ENCODE assay signal across 21 mouse cellular contexts in genomic region chr12:108168909-108169308, GRCm38 (mm10). TPM values are rescaled to one million over a fixed set of nuclear protein-coding genes. Genes with fewer than 3 reads are reported as not detected.
DNase-seq lines count a peak whose midpoint lies in the region; ATAC-seq and TF ChIP-seq lines count a peak whose summit lies in the region.
"Had no signal": no experiment of that assay in that cellular context is flagged by ENCODE, and none has a peak within 500 bp of the region (broad histone marks: within the 10 kb centered on the region; RNA-seq: fewer than 3 reads in every experiment).

No protein-coding gene starts in this region.

- peaks cover 13% of the 10 kb centered on the region for H3K4me1 ChIP-seq in lung, embryonic 14.5 days (ENCODE audit: insufficient read depth)

- peaks cover 8% of the 10 kb centered on the region; the same call in 1 of the 2 replicates for H3K36me3 ChIP-seq in lung, embryonic 14.5 days (ENCODE audit: insufficient read depth)
- H3K36me3 ChIP-seq: forebrain, embryonic 12.5 days had no signal

- H3K9me3 ChIP-seq in lung, embryonic 14.5 days (ENCODE audit: low read depth, low read length): no peaks in the 10 kb centered on the region
- H3K9me3 ChIP-seq: embryonic facial prominence, embryonic 10.5 days; embryonic facial prominence, embryonic 12.5 days; forebrain, embryonic 10.5 days; forebrain, embryonic 12.5 days had no signal

- no peak overlapping the region for H3K4me3 ChIP-seq in lung, embryonic 14.5 days (ENCODE audit: low read depth, low read length)
- H3K4me3 ChIP-seq: embryonic facial prominence, embryonic 10.5 days; embryonic facial prominence, embryonic 12.5 days; forebrain, embryonic 10.5 days; forebrain, embryonic 12.5 days had no signal

- H3K4me2 ChIP-seq in lung, embryonic 14.5 days: no peak overlapping the region
- H3K4me2 ChIP-seq: embryonic facial prominence, embryonic 12.5 days; forebrain, embryonic 12.5 days had no signal

- peak; percentile 28 for DNase-seq in lung, embryonic 14.5 days
- DNase-seq in lung, postnatal 25 days (ENCODE audit: low spot score): no peak
- DNase-seq in neural tube, embryonic 10.5 days (ENCODE audit: extremely low spot score, low spot score): no peak
- DNase-seq: adrenal gland, adult 2 months; adrenal gland, postnatal 10 days; adrenal gland, postnatal 25 days; cerebellum, adult 11 months; cerebellum, adult 18-20 months; cerebellum, adult 8-10 months; cerebellum, adult 9-11 months; cerebellum, postnatal 14 days; cerebellum, postnatal 36 days; forebrain, postnatal 0 days had no signal

- no peak for TF ChIP-seq CTCF in lung, embryonic 14.5 days (IDR thresholded peaks at IDR 0.05; ENCODE audit: low read depth)

- no peaks in the 10 kb centered on the region for H3K27me3 ChIP-seq in lung, embryonic 14.5 days (ENCODE audit: insufficient read depth, low read length)
- H3K27me3 ChIP-seq: embryonic facial prominence, embryonic 12.5 days; forebrain, embryonic 12.5 days had no signal

- 54% methylated on average over 3 of the region's 3 CpGs for WGBS in lung, embryonic 14.5 days

- H3K9ac ChIP-seq in lung, embryonic 14.5 days: no peak overlapping the region
- H3K9ac ChIP-seq: embryonic facial prominence, embryonic 12.5 days; forebrain, embryonic 12.5 days; forebrain, postnatal 0 days had no signal

- no peak overlapping the region for H3K27ac ChIP-seq in lung, embryonic 14.5 days (ENCODE audit: low read depth)
- H3K27ac ChIP-seq: embryonic facial prominence, embryonic 10.5 days; embryonic facial prominence, embryonic 12.5 days; forebrain, embryonic 10.5 days; forebrain, embryonic 12.5 days had no signal

- no peak for ATAC-seq in lung, embryonic 14.5 days (ENCODE audit: insufficient read depth)
- peak; percentile 70 for ATAC-seq in granulocyte monocyte progenitor cell, adult 5-6 weeks (replicated peaks; ENCODE audit: poor library complexity, severe bottlenecking)
- peak; percentile 50 for ATAC-seq in megakaryocyte progenitor cell, adult 5-6 weeks (replicated peaks; ENCODE audit: poor library complexity)
- ATAC-seq in erythroid progenitor cell, adult 5-6 weeks (replicated peaks; ENCODE audit: low FRiP score, poor library complexity, severe bottlenecking): no peak
- ATAC-seq: forebrain, embryonic 14.5 days; forebrain, postnatal 0 days had no signal

RNA-seq across cellular contexts. Expression of gene Setd3, which starts 10.2 kb away (rescaled TPM):
- polyA plus RNA-seq in lung, embryonic 14.5 days (2014; fragmentation: Nextera tagmentation; extraction: Ambion mirVana): 68.8 and 69.6 TPM in 2 replicates
- total RNA-seq in granulocyte monocyte progenitor cell, adult 5-6 weeks (2014; fragmentation: Nextera tagmentation): 52.4 and 54.4 TPM in 2 replicates
- 72.8 and 78.1 TPM in 2 replicates for total RNA-seq in granulocyte monocyte progenitor cell, adult 5-6 weeks (2017)
- total RNA-seq in megakaryocyte progenitor cell, adult 5-6 weeks (2015): 44.5 and 46.6 TPM in 2 replicates
- 78.3 and 87.6 TPM in 2 replicates for total RNA-seq in megakaryocyte progenitor cell, adult 5-6 weeks (2017)
- 121 and 122 TPM in 2 replicates for total RNA-seq in erythroid progenitor cell, adult 5-6 weeks (2015; ENCODE audit: low replicate concordance)
- 162 and 177 TPM in 2 replicates for total RNA-seq in erythroid progenitor cell, adult 5-6 weeks (2017; ENCODE audit: low replicate concordance)

RNA-seq across cellular contexts. Expression of gene Ccnk, which starts 10.5 kb away (rescaled TPM):
- 4.9 and 5.3 TPM in 2 replicates for polyA plus RNA-seq in lung, embryonic 14.5 days (2014; fragmentation: Nextera tagmentation; extraction: Ambion mirVana)
- total RNA-seq in granulocyte monocyte progenitor cell, adult 5-6 weeks (2014; fragmentation: Nextera tagmentation): 62.2 and 74.2 TPM in 2 replicates
- total RNA-seq in granulocyte monocyte progenitor cell, adult 5-6 weeks (2017): 7.4 and 15.4 TPM in 2 replicates
- total RNA-seq in megakaryocyte progenitor cell, adult 5-6 weeks (2015): 72.7 and 76.5 TPM in 2 replicates
- 15.3 and 15.7 TPM in 2 replicates for total RNA-seq in megakaryocyte progenitor cell, adult 5-6 weeks (2017)
- total RNA-seq in erythroid progenitor cell, adult 5-6 weeks (2015; ENCODE audit: low replicate concordance): 38.1 and 80.0 TPM in 2 replicates
- 19.3 and 24.7 TPM in 2 replicates for total RNA-seq in erythroid progenitor cell, adult 5-6 weeks (2017; ENCODE audit: low replicate concordance)

Comparison
In these comparisons a context has a peak if more than half of its experiments do, and no peak if none do; other contexts are left out.
1. ATAC-seq: peak in granulocyte monocyte progenitor cell, adult 5-6 weeks (single experiment) and megakaryocyte progenitor cell, adult 5-6 weeks (single experiment); none in lung, embryonic 14.5 days (single experiment) and erythroid progenitor cell, adult 5-6 weeks (single experiment).